Mouse (Mus musculus) thymus, adult 2 months (tissue): ENCODE results near the gene Zfp287. TPM values are rescaled to one million over a fixed set of nuclear protein-coding genes. Genes with fewer than 3 reads are reported as not detected.
A peak's percentile ranks its signal among the peaks of the same experiment; 100 is the strongest.

Experiments used
- DNase-seq: peaks from one replicate; pipeline ENCODE4 v3.0.0; 2021
- H3K27ac ChIP-seq: fragments of 200-500 bp; 2 replicates; pipeline ENCODE4 v1.5.1; 2012; ENCODE audit warnings: low read length, control low read depth; ENCODE audit not compliant: control insufficient read depth, insufficient read depth
- H3K27me3 ChIP-seq: fragments of 200-500 bp; 2 replicates; pipeline ENCODE4 v1.6.1; 2012; ENCODE audit warnings: mild to moderate bottlenecking, low read length, moderate library complexity, mixed read lengths; ENCODE audit not compliant: control insufficient read depth, insufficient read depth
- H3K36me3 ChIP-seq: fragments of 200-500 bp; 2 replicates; pipeline ENCODE4 v1.6.1; 2012; ENCODE audit warnings: mild to moderate bottlenecking, low read length, moderate library complexity; ENCODE audit not compliant: control insufficient read depth, insufficient read depth
- H3K4me1 ChIP-seq: fragments of 200-500 bp; replicated peaks from 2 replicates; pipeline ENCODE4 v1.6.1; 2012; ENCODE audit warnings: low read length; ENCODE audit not compliant: control insufficient read depth, insufficient read depth
- H3K4me3 ChIP-seq: fragments of 200-500 bp; 2 replicates; pipeline ENCODE4 v1.5.1; 2012; ENCODE audit warnings: mild to moderate bottlenecking, low read length, control low read depth, moderate library complexity; ENCODE audit not compliant: control insufficient read depth, insufficient read depth
- CTCF ChIP-seq: fragments of 200-500 bp; IDR thresholded peaks from 2 replicates; pipeline ENCODE4 v1.5.1; 2012; ENCODE audit warnings: mild to moderate bottlenecking, control low read depth, low read length, moderate library complexity, borderline replicate concordance; ENCODE audit not compliant: control insufficient read depth, poor library complexity, insufficient read depth; ENCODE audit errors: extremely low read depth
- POLR2A ChIP-seq: fragments of 200-500 bp; IDR thresholded peaks from 2 replicates; pipeline ENCODE4 v1.6.1; 2012; ENCODE audit warnings: mild to moderate bottlenecking, low read length, control low read depth, moderate library complexity; ENCODE audit not compliant: control insufficient read depth, poor library complexity, insufficient read depth; ENCODE audit errors: extremely low read depth
- WGBS: fragments of 180-500 bp; shearing (Covaris S2); methylation state at CpG from one replicate; pipeline ENCODE4 v1.1.7; 2018; 5-methylcytosine and 5-hydroxymethylcytosine counted together
- polyA plus RNA-seq: library from polyadenylated mRNA; depleted of rRNA; stranded (reverse); fragments of >200 nt; gene quantifications from 2 replicates; pipeline ENCODE4 v1.2.3, GENCODE M21; 2012; rRNA removed

Zfp287 gene
- polyA plus RNA-seq, result 1.9 and 2.0 TPM in 2 replicates

GRCm38 (mm10) chr11:62731311-62732021, at the start of gene Zfp287:
Gene Zfp287, minus strand, starts transcription at chr11:62731905.
- peak within 1 kb of the TSS; percentile 76 for H3K4me3 ChIP-seq
- DNase-seq, result peak; percentile 78
- 2% methylated on average over 48 of the region's 48 CpGs for WGBS
- TF ChIP-seq POLR2A (0 out of 2 replicates have a peak, but pooled peaks have one; percentile 27), CTCF (no peak; the same call in 1 of the 2 replicates)
- 0 out of 2 replicates have a peak, but pooled peaks cover 2% of the 10 kb centered on the region for H3K4me1 ChIP-seq
- no peaks in the 10 kb centered on the region for H3K36me3 ChIP-seq
- H3K27ac ChIP-seq, result no peak within 1 kb of the TSS
- H3K27me3 ChIP-seq, result no peaks in the 10 kb centered on the region

- no peak overlapping the region for H3K27ac ChIP-seq
- H3K36me3 ChIP-seq, result peaks cover 24% of the 10 kb centered on the region
- no peaks in the 10 kb centered on the region for H3K27me3 ChIP-seq
- no peak overlapping the region for H3K4me3 ChIP-seq
- 96% methylated on average over 7 of the region's 7 CpGs for WGBS
- TF ChIP-seq POLR2A, result no peak
- no peak for TF ChIP-seq CTCF
- DNase-seq, result no peak
- no peaks in the 10 kb centered on the region for H3K4me1 ChIP-seq
Measured at GRCm38 (mm10) chr11:62776510-62776909, 44.8 kb upstream of the Zfp287 start.

- TF ChIP-seq POLR2A (no peak), CTCF (no peak)
- H3K27me3 ChIP-seq, result no peaks in the 10 kb centered on the region
- 69% methylated on average over 9 of the region's 9 CpGs for WGBS
- no peak overlapping the region for H3K27ac ChIP-seq
- H3K36me3 ChIP-seq, result no peaks in the 10 kb centered on the region
- H3K4me3 ChIP-seq, result no peak overlapping the region
- no peak for DNase-seq
- H3K4me1 ChIP-seq, result peaks cover 17% of the 10 kb centered on the region
Measured at GRCm38 (mm10) chr11:62760755-62761457, 29.2 kb upstream of the Zfp287 start.

- WGBS, result 97% methylated on average over 11 of the region's 11 CpGs
- no peak overlapping the region for H3K27ac ChIP-seq
- H3K27me3 ChIP-seq, result no peaks in the 10 kb centered on the region
- no peak for DNase-seq
- H3K36me3 ChIP-seq, result no peaks in the 10 kb centered on the region
- H3K4me1 ChIP-seq, result peaks cover 14% of the 10 kb centered on the region
- no peak for TF ChIP-seq CTCF
- no peak for TF ChIP-seq POLR2A
- H3K4me3 ChIP-seq, result no peak overlapping the region
Measured at GRCm38 (mm10) chr11:62758491-62758890, 26.8 kb upstream of the Zfp287 start.

GRCm38 (mm10) chr11:62757906-62758305, 26.2 kb upstream of the Zfp287 start:
- H3K4me3 ChIP-seq, result no peak overlapping the region
- no peak overlapping the region for H3K27ac ChIP-seq
- no peaks in the 10 kb centered on the region; the same call in 1 of the 2 replicates for H3K27me3 ChIP-seq
- H3K36me3 ChIP-seq, result no peaks in the 10 kb centered on the region
- TF ChIP-seq POLR2A, result no peak
- TF ChIP-seq CTCF, result no peak
- DNase-seq, result no peak
- WGBS, result 96% methylated on average over 6 of the region's 6 CpGs
- peaks cover 11% of the 10 kb centered on the region for H3K4me1 ChIP-seq

GRCm38 (mm10) chr11:62757143-62757507, 25.4 kb upstream of the Zfp287 start:
- Histone ChIP-seq H3K36me3 (no peaks in the 10 kb centered on the region), H3K27me3 (peaks cover 3% of the 10 kb centered on the region; the same call in 1 of the 2 replicates), H3K27ac (no peak overlapping the region), H3K4me3 (no peak overlapping the region), H3K4me1 (peaks cover 13% of the 10 kb centered on the region)
- no peak for DNase-seq
- WGBS, result 6% methylated on average over 7 of the region's 7 CpGs
- TF ChIP-seq CTCF (no peak), POLR2A (no peak)
